2 mouse cellular contexts compared by ENCODE assay signal in genomic region chrX:147537117-147537516, GRCm38 (mm10). TPM values are rescaled to one million over a fixed set of nuclear protein-coding genes. Genes with fewer than 3 reads are reported as not detected.
"Had no signal": no experiment of that assay in that cellular context is flagged by ENCODE, and none has a peak within 500 bp of the region (broad histone marks: within the 10 kb centered on the region; RNA-seq: fewer than 3 reads in every experiment).

No protein-coding gene starts in this region.

RNA-seq across cellular contexts. Expression of gene Lrch2, which starts 16.8 kb away (rescaled TPM):
- total RNA-seq: monocyte, adult 5-6 weeks had no signal
- polyA plus RNA-seq: macrophage had no signal
